Mouse (Mus musculus) intestine, embryonic 14.5 days (tissue): ENCODE data around the gene Pcgf5. TPM values are rescaled to one million over a fixed set of nuclear protein-coding genes. Genes with fewer than 3 reads are reported as not detected.

ENCODE experiments used
- ATAC-seq: fragments of 200-750 bp; cut with Nextera tagmentation; replicated peaks from 2 replicates; pipeline ENCODE4 v1.8.0; 2017; ENCODE audit warnings: low read depth, moderate number of reproducible peaks, moderate TSS enrichment, moderate library complexity; ENCODE audit not compliant: low FRiP score, low TSS enrichment
- DNase-seq: peaks from one replicate; pipeline ENCODE4 v3.0.0-alpha.2; 2018; ENCODE audit warnings: low spot score
- H3K27ac ChIP-seq: fragments of 300-500 bp; sonication (generic); 2 replicates; pipeline ENCODE4 v1.5.1; 2014; ENCODE audit warnings: low read depth, mild to moderate bottlenecking, control low read depth
- H3K27me3 ChIP-seq: fragments of 300-500 bp; sonication (generic); replicated peaks from 2 replicates; pipeline ENCODE4 v1.6.1; 2014; ENCODE audit warnings: low read length, control low read depth; ENCODE audit not compliant: control insufficient read depth, insufficient read depth
- H3K36me3 ChIP-seq: fragments of 300-500 bp; sonication (generic); 2 replicates; pipeline ENCODE4 v1.6.1; 2014; ENCODE audit warnings: low read length, control low read depth; ENCODE audit not compliant: control insufficient read depth, insufficient read depth
- H3K4me1 ChIP-seq: fragments of 300-500 bp; sonication (generic); replicated peaks from 2 replicates; pipeline ENCODE4 v1.6.1; 2014; ENCODE audit warnings: low read length, control low read depth, mixed read lengths; ENCODE audit not compliant: control insufficient read depth, insufficient read depth
- H3K4me2 ChIP-seq: fragments of 300-500 bp; sonication (generic); 2 replicates; pipeline ENCODE4 v1.6.1; 2014; ENCODE audit warnings: low read length
- H3K4me3 ChIP-seq: fragments of 300-500 bp; sonication (generic); 2 replicates; pipeline ENCODE4 v1.5.1; 2014; ENCODE audit warnings: low read depth, low read length, control low read depth, mixed read lengths
- H3K9ac ChIP-seq: fragments of 300-500 bp; sonication (generic); 2 replicates; pipeline ENCODE4 v1.6.1; 2014; ENCODE audit warnings: mild to moderate bottlenecking, low read length
- H3K9me3 ChIP-seq: fragments of 300-500 bp; sonication (generic); 2 replicates; pipeline ENCODE4 v1.6.1; 2016; ENCODE audit warnings: low read length, control low read depth; ENCODE audit not compliant: control insufficient read depth
- WGBS: fragments of 180-500 bp; shearing (Covaris S2); extraction: QIAGEN DNeasy Blood & Tissue Kit; methylation state at CpG from one replicate; pipeline ENCODE4 v1.1.7; 2014; 5-methylcytosine and 5-hydroxymethylcytosine counted together
- polyA plus RNA-seq: library from polyadenylated mRNA; unstranded; fragments of >200 nt; fragmentation: Nextera tagmentation; extraction: Ambion mirVana; gene quantifications from 2 replicates; pipeline ENCODE4 v1.2.1, GENCODE M21; 2014

The Pcgf5 gene
- polyA plus RNA-seq, 1 experiment from 2014 or later: 21.6 TPM

DNA sequence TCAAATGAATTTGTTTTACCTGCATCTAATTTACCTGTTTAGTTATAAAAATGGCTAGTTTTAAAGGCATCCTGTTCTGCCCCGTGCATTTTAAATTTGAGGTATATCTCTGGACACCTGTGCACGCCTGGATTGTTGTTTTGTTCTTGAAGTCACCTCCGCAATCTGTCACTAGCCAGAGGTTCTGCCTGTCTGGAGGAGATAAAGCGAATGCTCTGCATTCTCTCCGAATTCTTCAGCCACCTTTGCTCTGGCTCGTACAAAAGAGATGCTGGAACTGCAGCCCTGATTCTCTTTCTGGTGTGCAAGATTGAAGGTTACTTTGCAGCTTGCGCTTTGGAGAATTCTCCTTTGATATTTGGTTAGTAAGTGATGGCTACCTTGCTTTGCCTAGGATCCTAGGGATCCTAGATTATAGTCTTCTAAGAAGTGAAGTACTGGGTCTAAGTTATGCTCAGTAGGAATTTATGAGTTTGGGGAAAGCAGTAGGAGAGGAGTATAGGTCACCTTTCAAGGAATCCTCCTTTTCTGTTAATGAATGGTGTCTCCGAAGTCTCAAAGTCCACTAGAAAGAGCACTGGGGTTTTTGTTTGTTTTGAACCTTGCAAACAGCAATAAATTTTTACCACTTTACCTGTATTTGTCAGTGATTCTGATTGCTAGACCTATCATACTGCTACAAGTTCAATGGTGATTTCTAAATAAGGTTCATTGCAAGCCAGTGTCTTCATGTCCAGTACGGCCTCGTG lies 60.4 kb downstream of the Pcgf5 start:
- H3K4me2 ChIP-seq: peak overlapping the region; percentile 83; the same call in 1 of the 2 replicates
- WGBS: 48% methylated on average over 10 of the region's 10 CpGs
- ATAC-seq: 0 out of 2 replicates have a peak, but pooled peaks have one; percentile 8

GRCm38 (mm10) chr19:36409280-36409860 lies 61.3 kb downstream of the Pcgf5 start:
- Histone ChIP-seq H3K27ac (peak overlapping the region; percentile 47), H3K9me3 (no peaks in the 10 kb centered on the region), H3K4me2 (peak overlapping the region; percentile 83), H3K4me1 (no peaks in the 10 kb centered on the region), H3K27me3 (peaks cover 13% of the 10 kb centered on the region), H3K36me3 (no peaks in the 10 kb centered on the region), H3K4me3 (peak overlapping the region; percentile 62), H3K9ac (peak overlapping the region; percentile 56)
- WGBS: 1% methylated on average over 29 of the region's 53 CpGs
- DNase-seq (peak; percentile 98), ATAC-seq (peak; percentile 98)

More for the DNA sequence above, 60.4 kb downstream of the Pcgf5 start:
- no peaks in the 10 kb centered on the region for H3K36me3 ChIP-seq
- no peaks in the 10 kb centered on the region for H3K9me3 ChIP-seq
- peak overlapping the region; percentile 43; the same call in 1 of the 2 replicates for H3K27ac ChIP-seq
- no peak overlapping the region for H3K4me3 ChIP-seq
- H3K4me1 ChIP-seq: no peaks in the 10 kb centered on the region
- no peak for DNase-seq
- H3K9ac ChIP-seq: no peak overlapping the region
- H3K27me3 ChIP-seq: peaks cover 13% of the 10 kb centered on the region

GRCm38 (mm10) chr19:36409861-36410392 lies 61.8 kb downstream of the Pcgf5 start:
- H3K9me3 ChIP-seq: no peaks in the 10 kb centered on the region
- peak; percentile 74 for DNase-seq
- H3K4me3 ChIP-seq: peak overlapping the region; percentile 62
- peaks cover 13% of the 10 kb centered on the region for H3K27me3 ChIP-seq
- under 1% methylated on average over 68 of the region's 82 CpGs for WGBS
- H3K4me1 ChIP-seq: no peaks in the 10 kb centered on the region
- peak overlapping the region; percentile 47; the same call in 1 of the 2 replicates for H3K27ac ChIP-seq
- peak overlapping the region; percentile 56 for H3K9ac ChIP-seq
- ATAC-seq: peak; percentile 72
- H3K36me3 ChIP-seq: no peaks in the 10 kb centered on the region
- peak overlapping the region; percentile 83 for H3K4me2 ChIP-seq

DNA sequence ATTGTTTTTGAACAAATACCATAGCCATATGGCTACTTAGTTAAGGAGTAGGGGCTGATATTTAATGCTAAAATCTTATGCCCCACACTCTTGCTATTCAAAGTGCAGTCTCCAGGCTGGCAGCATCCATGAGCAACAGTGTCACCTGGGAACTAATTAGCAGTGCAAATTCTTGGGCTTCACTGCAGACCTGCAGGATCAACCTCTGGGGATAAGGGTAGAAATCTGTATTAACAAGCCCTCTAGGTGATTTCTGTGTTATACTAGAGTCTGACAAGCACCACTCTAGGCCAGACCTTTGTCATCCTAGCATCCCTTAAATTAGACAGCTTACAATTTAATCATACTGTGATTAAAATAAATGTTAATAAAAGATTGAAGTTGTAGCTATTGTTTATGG lies 71.8 kb downstream of the Pcgf5 start:
- Histone ChIP-seq H3K9me3 (no peaks in the 10 kb centered on the region), H3K27ac (no peak overlapping the region), H3K4me3 (no peak overlapping the region), H3K4me1 (no peaks in the 10 kb centered on the region), H3K27me3 (no peaks in the 10 kb centered on the region), H3K4me2 (no peak overlapping the region), H3K36me3 (no peaks in the 10 kb centered on the region), H3K9ac (no peak overlapping the region)
- no peak for ATAC-seq
- no peak for DNase-seq

DNA sequence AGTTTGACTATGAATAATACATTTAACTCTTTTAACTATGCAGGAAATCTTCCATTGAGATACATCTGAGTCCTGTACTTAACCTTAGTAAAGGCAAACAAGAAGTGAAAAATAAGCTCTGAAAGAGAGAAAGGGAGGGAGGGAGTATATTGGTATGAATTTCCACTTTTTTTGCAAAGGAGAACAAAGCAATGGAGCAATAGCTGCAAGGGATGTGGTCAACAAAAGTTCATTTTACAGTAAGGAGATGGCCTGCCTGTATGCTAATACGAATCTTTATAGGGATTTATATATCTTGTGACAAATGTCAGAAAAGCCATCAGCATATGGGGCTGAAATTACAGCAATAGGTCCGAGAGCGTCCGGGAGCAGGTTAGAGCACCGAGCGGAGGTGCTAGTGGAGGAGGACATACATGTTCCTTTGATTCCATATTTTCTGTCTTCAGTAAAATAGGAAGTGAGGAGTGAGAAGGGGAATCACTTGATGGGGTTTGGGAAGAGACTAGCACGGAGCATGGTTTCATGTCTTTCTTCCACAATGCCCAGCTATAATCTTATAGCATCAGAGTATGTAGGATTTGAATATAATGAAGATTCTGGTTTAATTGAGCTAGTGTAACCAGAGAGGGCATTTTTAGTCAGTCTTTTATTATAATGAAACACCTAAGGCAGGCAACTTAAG lies 79.2 kb downstream of the Pcgf5 start:
- H3K27me3 ChIP-seq: no peaks in the 10 kb centered on the region
- 93% methylated on average over 7 of the region's 7 CpGs for WGBS
- no peak overlapping the region for H3K27ac ChIP-seq
- no peak overlapping the region for H3K9ac ChIP-seq
- no peak overlapping the region for H3K4me2 ChIP-seq
- no peaks in the 10 kb centered on the region for H3K9me3 ChIP-seq
- no peak for DNase-seq
- no peak overlapping the region for H3K4me3 ChIP-seq
- no peaks in the 10 kb centered on the region for H3K36me3 ChIP-seq
- ATAC-seq: no peak
- no peaks in the 10 kb centered on the region for H3K4me1 ChIP-seq

DNA sequence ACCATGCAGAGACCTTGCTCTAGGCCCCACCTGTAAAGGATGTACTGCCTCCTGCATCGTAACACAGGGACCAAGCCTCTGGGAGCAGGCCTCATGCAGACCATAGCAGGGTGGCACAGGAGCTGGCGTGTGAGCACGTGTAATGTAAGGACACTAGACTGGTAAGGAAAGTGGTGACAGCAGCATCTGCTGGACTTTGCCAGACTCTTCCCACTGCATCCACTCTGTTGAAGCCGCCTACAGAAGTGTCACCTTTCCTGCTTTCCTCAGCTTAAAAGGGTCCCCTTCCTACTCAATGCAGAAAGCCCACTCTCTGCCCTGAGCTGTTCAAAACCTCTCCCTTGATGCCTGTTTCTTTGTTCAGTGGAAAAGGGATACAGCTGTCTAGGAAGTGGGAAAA lies 80.0 kb downstream of the Pcgf5 start:
- no peaks in the 10 kb centered on the region for H3K36me3 ChIP-seq
- H3K9me3 ChIP-seq: no peaks in the 10 kb centered on the region
- H3K9ac ChIP-seq: no peak overlapping the region
- DNase-seq (no peak), ATAC-seq (no peak)
- H3K27ac ChIP-seq: no peak overlapping the region
- no peak overlapping the region for H3K4me3 ChIP-seq
- no peaks in the 10 kb centered on the region for H3K4me1 ChIP-seq
- no peak overlapping the region for H3K4me2 ChIP-seq
- H3K27me3 ChIP-seq: no peaks in the 10 kb centered on the region
- WGBS: 88% methylated on average over 4 of the region's 4 CpGs

DNA sequence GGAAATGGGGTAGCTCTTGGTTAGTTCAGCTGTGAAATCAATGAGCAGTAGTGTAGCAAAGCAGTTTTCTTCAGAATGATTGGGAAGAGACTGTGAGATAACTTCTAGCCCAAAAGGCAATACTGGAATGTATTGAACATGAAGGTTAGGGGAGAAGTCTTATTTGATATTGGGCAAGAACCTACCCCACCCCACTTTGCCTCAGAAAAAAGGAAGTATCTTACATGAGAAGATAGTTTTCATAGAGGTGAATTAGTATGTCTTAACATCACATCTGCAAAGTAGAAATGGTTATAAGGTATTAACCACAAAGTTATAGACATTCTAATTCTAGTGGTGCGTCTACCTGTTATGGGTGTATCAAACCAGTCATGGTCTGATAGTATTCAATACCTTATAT lies 81.2 kb downstream of the Pcgf5 start:
- H3K36me3 ChIP-seq: no peaks in the 10 kb centered on the region
- 91% methylated on average over 1 of the region's 1 CpGs for WGBS
- no peak for DNase-seq

GRCm38 (mm10) chr19:36433161-36433560 lies 85.1 kb downstream of the Pcgf5 start:
- no peak for ATAC-seq
- Histone ChIP-seq H3K4me3 (no peak overlapping the region), H3K9me3 (no peaks in the 10 kb centered on the region), H3K27me3 (no peaks in the 10 kb centered on the region), H3K4me2 (no peak overlapping the region), H3K4me1 (no peaks in the 10 kb centered on the region), H3K36me3 (no peaks in the 10 kb centered on the region), H3K9ac (no peak overlapping the region), H3K27ac (no peak overlapping the region)
- WGBS: 83% methylated on average over 3 of the region's 3 CpGs
- DNase-seq: no peak

More for the DNA sequence above, 81.2 kb downstream of the Pcgf5 start:
- Histone ChIP-seq H3K9me3 (no peaks in the 10 kb centered on the region), H3K4me1 (no peaks in the 10 kb centered on the region), H3K27ac (no peak overlapping the region), H3K27me3 (no peaks in the 10 kb centered on the region), H3K4me2 (no peak overlapping the region), H3K9ac (no peak overlapping the region), H3K4me3 (no peak overlapping the region)
- no peak for ATAC-seq
